Mouse (Mus musculus) CD8-positive naive resting alpha-beta T cell, adult 57 days (primary cell): ENCODE measurements around the gene Magi1. TPM values are rescaled to one million over a fixed set of nuclear protein-coding genes. Genes with fewer than 3 reads are reported as not detected.

Experiments used
- total RNA-seq: library from RNA; stranded (reverse); gene quantifications from one replicate; pipeline ENCODE4 v1.2.4, GENCODE M21; 2023

The Magi1 gene
- total RNA-seq, result 0.40 TPM

GRCm38 (mm10) chr6:94283318-94284061 lies at the start of gene Magi1:
Gene Magi1 (minus strand): TSS chr6:94283917.

Other genes starting within 250 kb of the Magi1 start
- 20.8 TPM for gene Slc25a26, start 216.4 kb upstream of the Magi1 start, total RNA-seq